Mouse (Mus musculus): ENCODE data around the gene Asic2. TPM values are rescaled to one million over a fixed set of nuclear protein-coding genes. Genes with fewer than 3 reads are reported as not detected.

Asic2 gene
- polyA plus RNA-seq, 1 experiment: 39.7 TPM

GRCm38 (mm10) chr11:81647828-81648227, 320.4 kb downstream of the Asic2 start:
- no peak overlapping the region for H3K27ac ChIP-seq (ENCODE audit: insufficient read depth, low read length)
- no peaks in the 10 kb centered on the region for H3K4me1 ChIP-seq (ENCODE audit: control insufficient read depth, insufficient read depth, low read length)
- 34% methylated on average over 4 of the region's 4 CpGs for WGBS
- no peaks in the 10 kb centered on the region for H3K27me3 ChIP-seq (ENCODE audit: control insufficient read depth, insufficient read depth, low read length)
- no peak overlapping the region for H3K4me3 ChIP-seq (replicated peaks; ENCODE audit: insufficient read depth, low read depth, low read length)
- TF ChIP-seq CTCF (IDR thresholded peaks at IDR 0.05; ENCODE audit: borderline replicate concordance, insufficient read depth, low read depth, low read length) (no peak), POLR2A (IDR thresholded peaks at IDR 0.05; ENCODE audit: borderline replicate concordance, insufficient read depth, low read length) (no peak)
- DNase-seq: no peak

- no peak for DNase-seq
- Histone ChIP-seq H3K4me1 (ENCODE audit: control insufficient read depth, insufficient read depth, low read length) (no peaks in the 10 kb centered on the region), H3K4me3 (replicated peaks; ENCODE audit: insufficient read depth, low read depth, low read length) (no peak overlapping the region), H3K27me3 (ENCODE audit: control insufficient read depth, insufficient read depth, low read length) (no peaks in the 10 kb centered on the region), H3K27ac (ENCODE audit: insufficient read depth, low read length) (no peak overlapping the region)
- WGBS: 95% methylated on average over 3 of the region's 3 CpGs
- TF ChIP-seq CTCF (IDR thresholded peaks at IDR 0.05; ENCODE audit: borderline replicate concordance, insufficient read depth, low read depth, low read length) (no peak), POLR2A (IDR thresholded peaks at IDR 0.05; ENCODE audit: borderline replicate concordance, insufficient read depth, low read length) (no peak)
These were observed 322.7 kb downstream of the Asic2 start for GRCm38 (mm10) chr11:81645549-81645948.

- H3K27ac ChIP-seq (ENCODE audit: insufficient read depth, low read length): no peak overlapping the region
- no peak overlapping the region for H3K4me3 ChIP-seq (replicated peaks; ENCODE audit: insufficient read depth, low read depth, low read length)
- no peaks in the 10 kb centered on the region for H3K27me3 ChIP-seq (ENCODE audit: control insufficient read depth, insufficient read depth, low read length)
- no peak for DNase-seq
- WGBS: 83% methylated on average over 9 of the region's 9 CpGs
- no peak for TF ChIP-seq POLR2A (IDR thresholded peaks at IDR 0.05; ENCODE audit: borderline replicate concordance, insufficient read depth, low read length)
- no peak for TF ChIP-seq CTCF (IDR thresholded peaks at IDR 0.05; ENCODE audit: borderline replicate concordance, insufficient read depth, low read depth, low read length)
- H3K4me1 ChIP-seq (ENCODE audit: control insufficient read depth, insufficient read depth, low read length): no peaks in the 10 kb centered on the region
These were observed 331.9 kb downstream of the Asic2 start for GRCm38 (mm10) chr11:81636356-81636755.

- DNase-seq: peak; percentile 51 to 58
- Histone ChIP-seq H3K27me3 (ENCODE audit: control insufficient read depth, insufficient read depth, low read length) (no peaks in the 10 kb centered on the region), H3K4me1 (ENCODE audit: control insufficient read depth, insufficient read depth, low read length) (no peaks in the 10 kb centered on the region), H3K4me3 (replicated peaks; ENCODE audit: insufficient read depth, low read depth, low read length) (peak overlapping the region; percentile 14), H3K27ac (ENCODE audit: insufficient read depth, low read length) (no peak overlapping the region)
- TF ChIP-seq CTCF (IDR thresholded peaks at IDR 0.05; ENCODE audit: borderline replicate concordance, insufficient read depth, low read depth, low read length) (peak; percentile 71), POLR2A (IDR thresholded peaks at IDR 0.05; ENCODE audit: borderline replicate concordance, insufficient read depth, low read length) (no peak)
- 46% methylated on average over 25 of the region's 25 CpGs for whole genome bisulfite sequencing
These were observed 333.6 kb downstream of the Asic2 start for GRCm38 (mm10) chr11:81634360-81635350.

GRCm38 (mm10) chr11:81625199-81625598, 343.1 kb downstream of the Asic2 start:
- H3K4me3 ChIP-seq (replicated peaks; ENCODE audit: insufficient read depth, low read depth, low read length): no peak overlapping the region
- TF ChIP-seq CTCF (IDR thresholded peaks at IDR 0.05; ENCODE audit: borderline replicate concordance, insufficient read depth, low read depth, low read length): no peak
- no peak for TF ChIP-seq POLR2A (IDR thresholded peaks at IDR 0.05; ENCODE audit: borderline replicate concordance, insufficient read depth, low read length)
- no peak overlapping the region for H3K27ac ChIP-seq (ENCODE audit: insufficient read depth, low read length)
- 47% methylated on average over 4 of the region's 4 CpGs for WGBS
- no peaks in the 10 kb centered on the region for H3K4me1 ChIP-seq (ENCODE audit: control insufficient read depth, insufficient read depth, low read length)
- no peak for DNase-seq
- H3K27me3 ChIP-seq (ENCODE audit: control insufficient read depth, insufficient read depth, low read length): no peaks in the 10 kb centered on the region

GRCm38 (mm10) chr11:81620516-81620915, 347.7 kb downstream of the Asic2 start:
- TF ChIP-seq POLR2A (IDR thresholded peaks at IDR 0.05; ENCODE audit: borderline replicate concordance, insufficient read depth, low read length): no peak
- TF ChIP-seq CTCF (IDR thresholded peaks at IDR 0.05; ENCODE audit: borderline replicate concordance, insufficient read depth, low read depth, low read length): no peak
- no peaks in the 10 kb centered on the region for H3K27me3 ChIP-seq (ENCODE audit: control insufficient read depth, insufficient read depth, low read length)
- H3K4me3 ChIP-seq (replicated peaks; ENCODE audit: insufficient read depth, low read depth, low read length): no peak overlapping the region
- no peak overlapping the region for H3K27ac ChIP-seq (ENCODE audit: insufficient read depth, low read length)
- DNase-seq: no peak
- WGBS: 78% methylated on average over 6 of the region's 6 CpGs
- H3K4me1 ChIP-seq (ENCODE audit: control insufficient read depth, insufficient read depth, low read length): no peaks in the 10 kb centered on the region

GRCm38 (mm10) chr11:81616437-81616836, 351.8 kb downstream of the Asic2 start:
- Histone ChIP-seq H3K4me1 (ENCODE audit: control insufficient read depth, insufficient read depth, low read length) (no peaks in the 10 kb centered on the region), H3K4me3 (replicated peaks; ENCODE audit: insufficient read depth, low read depth, low read length) (no peak overlapping the region), H3K27ac (ENCODE audit: insufficient read depth, low read length) (no peak overlapping the region), H3K27me3 (ENCODE audit: control insufficient read depth, insufficient read depth, low read length) (no peaks in the 10 kb centered on the region)
- TF ChIP-seq POLR2A (IDR thresholded peaks at IDR 0.05; ENCODE audit: borderline replicate concordance, insufficient read depth, low read length) (no peak), CTCF (IDR thresholded peaks at IDR 0.05; ENCODE audit: borderline replicate concordance, insufficient read depth, low read depth, low read length) (no peak)
- DNase-seq: no peak
- 80% methylated on average over 8 of the region's 8 CpGs for WGBS
